Mouse (Mus musculus): Measurements from ENCODE around the gene Drap1. TPM values are rescaled to one million over a fixed set of nuclear protein-coding genes. Genes with fewer than 3 reads are reported as not detected.

Drap1 gene
- polyA plus RNA-seq, 1 experiment from 2014 or later: 318 TPM

- H3K4me3 ChIP-seq (ENCODE audit: low read length): no peak overlapping the region
- no peaks in the 10 kb centered on the region for H3K9me3 ChIP-seq (ENCODE audit: control insufficient read depth, low read length)
- no peak for ATAC-seq
- H3K36me3 ChIP-seq (ENCODE audit: control insufficient read depth, insufficient read depth, low read length): peaks cover 32% of the 10 kb centered on the region
- H3K4me2 ChIP-seq (ENCODE audit: low read length): no peak overlapping the region
- H3K4me1 ChIP-seq (ENCODE audit: control insufficient read depth, insufficient read depth, low read depth, low read length): peaks cover 23% of the 10 kb centered on the region
- WGBS: 87% methylated on average over 9 of the region's 9 CpGs
- no peak overlapping the region for H3K9ac ChIP-seq (ENCODE audit: low read depth, low read length)
- no peaks in the 10 kb centered on the region for H3K27me3 ChIP-seq (replicated peaks; ENCODE audit: control insufficient read depth, insufficient read depth, low read length)
- no peak overlapping the region for H3K27ac ChIP-seq (ENCODE audit: low read depth, low read length)
Observed at GRCm38 (mm10) chr19:5463212-5463611, 38.4 kb upstream of the Drap1 start.

- 88% methylated on average over 6 of the region's 6 CpGs for WGBS
- Histone ChIP-seq H3K4me3 (ENCODE audit: low read length) (peak overlapping the region; percentile 73), H3K4me1 (ENCODE audit: control insufficient read depth, insufficient read depth, low read depth, low read length) (peaks cover 30% of the 10 kb centered on the region), H3K9ac (ENCODE audit: low read depth, low read length) (peak overlapping the region; percentile 82), H3K9me3 (ENCODE audit: control insufficient read depth, low read length) (no peaks in the 10 kb centered on the region), H3K4me2 (ENCODE audit: low read length) (peak overlapping the region; percentile 94), H3K36me3 (ENCODE audit: control insufficient read depth, insufficient read depth, low read length) (peaks cover 20% of the 10 kb centered on the region), H3K27ac (ENCODE audit: low read depth, low read length) (no peak overlapping the region), H3K27me3 (replicated peaks; ENCODE audit: control insufficient read depth, insufficient read depth, low read length) (no peaks in the 10 kb centered on the region)
- no peak for ATAC-seq
Observed at GRCm38 (mm10) chr19:5461411-5461810, 36.6 kb upstream of the Drap1 start.

- Histone ChIP-seq H3K4me2 (ENCODE audit: low read length) (peak within 1 kb of the TSS; percentile 94), H3K4me1 (ENCODE audit: control insufficient read depth, insufficient read depth, low read depth, low read length) (peaks cover 39% of the 10 kb centered on the region), H3K36me3 (ENCODE audit: control insufficient read depth, insufficient read depth, low read length) (peaks cover 15% of the 10 kb centered on the region), H3K27ac (ENCODE audit: low read depth, low read length) (peak within 1 kb of the TSS; percentile 79), H3K27me3 (replicated peaks; ENCODE audit: control insufficient read depth, insufficient read depth, low read length) (no peaks in the 10 kb centered on the region), H3K9ac (ENCODE audit: low read depth, low read length) (peak within 1 kb of the TSS; percentile 82), H3K4me3 (ENCODE audit: low read length) (peak within 1 kb of the TSS; percentile 73), H3K9me3 (ENCODE audit: control insufficient read depth, low read length) (no peaks in the 10 kb centered on the region)
- under 1% methylated on average over 32 of the region's 32 CpGs for WGBS
- ATAC-seq: peak; percentile 66
Observed at GRCm38 (mm10) chr19:5460465-5460911, 35.7 kb upstream of the Drap1 start, which contains the start of gene Fibp. Gene Fibp, plus strand, starts transcription at chr19:5460615.

- Histone ChIP-seq H3K27ac (ENCODE audit: low read depth, low read length) (peak overlapping the region; percentile 79), H3K4me2 (ENCODE audit: low read length) (peak overlapping the region; percentile 94), H3K36me3 (ENCODE audit: control insufficient read depth, insufficient read depth, low read length) (peaks cover 10% of the 10 kb centered on the region), H3K27me3 (replicated peaks; ENCODE audit: control insufficient read depth, insufficient read depth, low read length) (no peaks in the 10 kb centered on the region), H3K4me3 (ENCODE audit: low read length) (peak overlapping the region; percentile 73), H3K9me3 (ENCODE audit: control insufficient read depth, low read length) (no peaks in the 10 kb centered on the region), H3K9ac (ENCODE audit: low read depth, low read length) (peak overlapping the region; percentile 82), H3K4me1 (ENCODE audit: control insufficient read depth, insufficient read depth, low read depth, low read length) (peaks cover 45% of the 10 kb centered on the region)
- WGBS: 26% methylated on average over 3 of the region's 3 CpGs
- no peak for ATAC-seq
Observed at GRCm38 (mm10) chr19:5459896-5460295, 35.1 kb upstream of the Drap1 start.

GRCm38 (mm10) chr19:5459019-5459418 is 34.2 kb upstream of the Drap1 start:
- H3K36me3 ChIP-seq (ENCODE audit: control insufficient read depth, insufficient read depth, low read length): peaks cover 9% of the 10 kb centered on the region
- no peaks in the 10 kb centered on the region for H3K27me3 ChIP-seq (replicated peaks; ENCODE audit: control insufficient read depth, insufficient read depth, low read length)
- H3K4me1 ChIP-seq (ENCODE audit: control insufficient read depth, insufficient read depth, low read depth, low read length): peaks cover 42% of the 10 kb centered on the region
- 75% methylated on average over 7 of the region's 7 CpGs for WGBS
- no peak overlapping the region for H3K27ac ChIP-seq (ENCODE audit: low read depth, low read length)
- no peak overlapping the region for H3K4me2 ChIP-seq (ENCODE audit: low read length)
- no peak for ATAC-seq
- no peak overlapping the region for H3K9ac ChIP-seq (ENCODE audit: low read depth, low read length)
- no peak overlapping the region for H3K4me3 ChIP-seq (ENCODE audit: low read length)
- H3K9me3 ChIP-seq (ENCODE audit: control insufficient read depth, low read length): no peaks in the 10 kb centered on the region

- Histone ChIP-seq H3K27ac (ENCODE audit: low read depth, low read length) (peak within 1 kb of the TSS; percentile 98), H3K4me2 (ENCODE audit: low read length) (peak within 1 kb of the TSS; percentile 98), H3K4me1 (ENCODE audit: control insufficient read depth, insufficient read depth, low read depth, low read length) (peaks cover 41% of the 10 kb centered on the region), H3K36me3 (ENCODE audit: control insufficient read depth, insufficient read depth, low read length) (peaks cover 6% of the 10 kb centered on the region; the same call in 1 of the 2 replicates), H3K9me3 (ENCODE audit: control insufficient read depth, low read length) (no peaks in the 10 kb centered on the region), H3K9ac (ENCODE audit: low read depth, low read length) (peak within 1 kb of the TSS; percentile 96), H3K4me3 (ENCODE audit: low read length) (peak within 1 kb of the TSS; percentile 94), H3K27me3 (replicated peaks; ENCODE audit: control insufficient read depth, insufficient read depth, low read length) (no peaks in the 10 kb centered on the region)
- 14% methylated on average over 14 of the region's 14 CpGs for WGBS
- ATAC-seq: no peak; the same call in 1 of the 2 replicates
Observed at GRCm38 (mm10) chr19:5457746-5458442, 33.1 kb upstream of the Drap1 start, which contains the start of gene Ccdc85b. Gene Ccdc85b, minus strand, starts transcription at chr19:5457894.

- peak overlapping the region; percentile 96 for H3K9ac ChIP-seq (ENCODE audit: low read depth, low read length)
- peak overlapping the region; percentile 94 for H3K4me3 ChIP-seq (ENCODE audit: low read length)
- H3K9me3 ChIP-seq (ENCODE audit: control insufficient read depth, low read length): no peaks in the 10 kb centered on the region
- peak overlapping the region; percentile 98 for H3K27ac ChIP-seq (ENCODE audit: low read depth, low read length)
- peak overlapping the region; percentile 98 for H3K4me2 ChIP-seq (ENCODE audit: low read length)
- peak; percentile 95 for ATAC-seq
- peaks cover 6% of the 10 kb centered on the region; the same call in 1 of the 2 replicates for H3K36me3 ChIP-seq (ENCODE audit: control insufficient read depth, insufficient read depth, low read length)
- WGBS: under 1% methylated on average over 62 of the region's 70 CpGs
- H3K4me1 ChIP-seq (ENCODE audit: control insufficient read depth, insufficient read depth, low read depth, low read length): peaks cover 41% of the 10 kb centered on the region
- H3K27me3 ChIP-seq (replicated peaks; ENCODE audit: control insufficient read depth, insufficient read depth, low read length): no peaks in the 10 kb centered on the region
Observed at GRCm38 (mm10) chr19:5456922-5457745, 32.4 kb upstream of the Drap1 start.

GRCm38 (mm10) chr19:5456241-5456921 is 31.6 kb upstream of the Drap1 start:
- H3K4me2 ChIP-seq (ENCODE audit: low read length): peak overlapping the region; percentile 98
- WGBS: 2% methylated on average over 26 of the region's 26 CpGs
- H3K36me3 ChIP-seq (ENCODE audit: control insufficient read depth, insufficient read depth, low read length): peaks cover 3% of the 10 kb centered on the region; the same call in 1 of the 2 replicates
- no peaks in the 10 kb centered on the region for H3K27me3 ChIP-seq (replicated peaks; ENCODE audit: control insufficient read depth, insufficient read depth, low read length)
- H3K4me1 ChIP-seq (ENCODE audit: control insufficient read depth, insufficient read depth, low read depth, low read length): peaks cover 35% of the 10 kb centered on the region
- H3K9me3 ChIP-seq (ENCODE audit: control insufficient read depth, low read length): no peaks in the 10 kb centered on the region
- peak overlapping the region; percentile 94 for H3K4me3 ChIP-seq (ENCODE audit: low read length)
- no peak for ATAC-seq
- H3K9ac ChIP-seq (ENCODE audit: low read depth, low read length): peak overlapping the region; percentile 96
- peak overlapping the region; percentile 98 for H3K27ac ChIP-seq (ENCODE audit: low read depth, low read length)
